8 mouse cellular contexts compared by ENCODE assay signal in genomic region chr15:102761745-102762378, GRCm38 (mm10). TPM values are rescaled to one million over a fixed set of nuclear protein-coding genes. Genes with fewer than 3 reads are reported as not detected.
A peak's percentile ranks its signal among the peaks of the same experiment; 100 is the strongest.
DNase-seq lines count a peak whose midpoint lies in the region; ATAC-seq lines count a peak whose summit lies in the region.

No protein-coding gene starts in this region.

- no peak overlapping the region for H3K4me2 ChIP-seq in hindbrain, embryonic 12.5 days (replicated peaks)

- no peaks in the 10 kb centered on the region for H3K4me1 ChIP-seq in hindbrain, embryonic 12.5 days
- peaks cover 2% of the 10 kb centered on the region; the same call in 1 of the 2 replicates for H3K4me1 ChIP-seq in midbrain, embryonic 10.5 days

- H3K27ac ChIP-seq in hindbrain, embryonic 12.5 days = no peak overlapping the region
- no peak overlapping the region for H3K27ac ChIP-seq in midbrain, embryonic 10.5 days (replicated peaks)

- H3K9ac ChIP-seq in hindbrain, embryonic 12.5 days = no peak overlapping the region

- peak; percentile 71 for ATAC-seq in hindbrain, embryonic 12.5 days (ENCODE audit: low FRiP score)

- H3K4me3 ChIP-seq in hindbrain, embryonic 12.5 days = no peak overlapping the region
- H3K4me3 ChIP-seq in midbrain, embryonic 10.5 days = no peak overlapping the region

- H3K27me3 ChIP-seq in hindbrain, embryonic 12.5 days = peaks cover 74% of the 10 kb centered on the region
- H3K27me3 ChIP-seq in midbrain, embryonic 10.5 days (ENCODE audit: low read depth, poor library complexity, severe bottlenecking) = peaks cover 79% of the 10 kb centered on the region
- no peaks in the 10 kb centered on the region for H3K27me3 ChIP-seq in splenic B cell, adult 2 months (ENCODE audit: control insufficient read depth, insufficient read depth, low read length, poor library complexity, severe bottlenecking)

- peak; percentile 56 to 74 for DNase-seq in layer of hippocampus, adult 18-20 months (ENCODE audit: low spot score in 2 of 2)
- no peak for DNase-seq in layer of hippocampus, postnatal 25 days (ENCODE audit: extremely low spot score in 1 of 2, low spot score in 1 of 2)
- peak; percentile 87 for DNase-seq in ZHBTc4 (ENCODE audit: low read depth, low spot score)
- DNase-seq in embryo, embryonic 11 days = peak; percentile 81
- DNase-seq in left cerebral cortex, adult 18-20 months (ENCODE audit: low spot score in 2 of 2) = peak; percentile 43 to 57
- peak; percentile 71 for DNase-seq in midbrain, embryonic 10.5 days (ENCODE audit: low spot score)
- peak; percentile 43 for DNase-seq in splenic B cell, adult 2 months (ENCODE audit: low read depth, low spot score)

- WGBS in hindbrain, embryonic 12.5 days = 8% methylated on average over 7 of the region's 7 CpGs
- 9% methylated on average over 7 of the region's 7 CpGs for WGBS in midbrain, embryonic 10.5 days

- no peaks in the 10 kb centered on the region for H3K9me3 ChIP-seq in hindbrain, embryonic 12.5 days (replicated peaks)
- no peaks in the 10 kb centered on the region for H3K9me3 ChIP-seq in midbrain, embryonic 10.5 days (replicated peaks)

- H3K36me3 ChIP-seq in hindbrain, embryonic 12.5 days = no peaks in the 10 kb centered on the region
- H3K36me3 ChIP-seq in midbrain, embryonic 10.5 days = no peaks in the 10 kb centered on the region
- no peaks in the 10 kb centered on the region for H3K36me3 ChIP-seq in splenic B cell, adult 2 months (ENCODE audit: control insufficient read depth, insufficient read depth, low read length, poor library complexity, severe bottlenecking)

RNA-seq across cellular contexts. Expression of gene Calcoco1, which starts 39.9 kb away (rescaled TPM):
- 10 to 100 TPM; 86.9 to 92.4 TPM for total RNA-seq in layer of hippocampus, adult 18-20 months (2021)
- 10 to 100 TPM; 85.8 to 91.4 TPM for total RNA-seq in layer of hippocampus, postnatal 25 days (2021)
- polyA plus RNA-seq in hindbrain, embryonic 12.5 days (2016; fragmentation: Nextera tagmentation; extraction: Ambion mirVana) = 47.3 and 49.1 TPM in 2 replicates
- total RNA-seq in left cerebral cortex, adult 18-20 months (2021) = 10 to 100 TPM; 75.1 to 75.6 TPM
- 26.0 and 31.1 TPM in 2 replicates for polyA plus RNA-seq in midbrain, embryonic 10.5 days (2016; fragmentation: Nextera tagmentation; extraction: Ambion mirVana)

Comparison
In these comparisons a context has a peak if more than half of its experiments do, and no peak if none do; other contexts are left out.
1. DNase-seq: peak in layer of hippocampus, adult 18-20 months (2 of 2), ZHBTc4 (single experiment), embryo, embryonic 11 days (single experiment), left cerebral cortex, adult 18-20 months (2 of 2), midbrain, embryonic 10.5 days (single experiment) and splenic B cell, adult 2 months (single experiment); none in layer of hippocampus, postnatal 25 days (0 of 2).